Mouse (Mus musculus): ENCODE results near the gene Prr5l. TPM values are rescaled to one million over a fixed set of nuclear protein-coding genes. Genes with fewer than 3 reads are reported as not detected.

Prr5l gene
- polyA plus RNA-seq, 1 experiment from 2014 or later: 8.2 TPM

DNA sequence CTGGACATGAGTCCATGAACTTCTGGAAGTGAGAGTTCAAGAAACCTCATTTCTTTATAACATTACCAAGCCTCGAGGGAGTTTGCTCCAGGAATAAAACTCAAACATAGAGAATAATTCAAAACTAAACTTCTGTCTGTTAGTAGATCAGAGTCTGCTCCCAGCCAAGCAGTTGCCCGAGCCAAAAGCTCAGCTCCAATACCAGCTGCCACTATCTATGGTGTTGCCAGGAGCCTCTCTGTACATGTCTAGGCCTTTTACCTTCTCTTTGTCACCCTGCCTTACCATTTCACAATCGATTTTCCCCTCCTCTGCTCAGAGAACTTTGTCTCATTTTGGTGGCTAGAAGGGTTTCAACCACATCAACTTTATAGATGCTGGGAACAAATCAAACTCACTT is 209.3 kb downstream of the Prr5l start:
- Histone ChIP-seq H3K4me3 (ENCODE audit: low read depth, low read length) (no peak overlapping the region), H3K27me3 (ENCODE audit: control insufficient read depth, insufficient read depth, low read length) (no peaks in the 10 kb centered on the region), H3K4me1 (ENCODE audit: control insufficient read depth, insufficient read depth, low read length) (no peaks in the 10 kb centered on the region), H3K27ac (ENCODE audit: low read length) (no peak overlapping the region), H3K36me3 (ENCODE audit: control insufficient read depth, insufficient read depth, low read length) (no peaks in the 10 kb centered on the region), H3K9ac (replicated peaks; ENCODE audit: low read depth, low read length) (no peak overlapping the region), H3K4me2 (replicated peaks; ENCODE audit: low read depth, low read length) (no peak overlapping the region), H3K9me3 (ENCODE audit: control insufficient read depth, low read depth, low read length) (no peaks in the 10 kb centered on the region)
- 71% methylated on average over 3 of the region's 3 CpGs for WGBS
- no peak for ATAC-seq (ENCODE audit: insufficient number of reproducible peaks, insufficient read depth, low FRiP score, low read depth)

DNA sequence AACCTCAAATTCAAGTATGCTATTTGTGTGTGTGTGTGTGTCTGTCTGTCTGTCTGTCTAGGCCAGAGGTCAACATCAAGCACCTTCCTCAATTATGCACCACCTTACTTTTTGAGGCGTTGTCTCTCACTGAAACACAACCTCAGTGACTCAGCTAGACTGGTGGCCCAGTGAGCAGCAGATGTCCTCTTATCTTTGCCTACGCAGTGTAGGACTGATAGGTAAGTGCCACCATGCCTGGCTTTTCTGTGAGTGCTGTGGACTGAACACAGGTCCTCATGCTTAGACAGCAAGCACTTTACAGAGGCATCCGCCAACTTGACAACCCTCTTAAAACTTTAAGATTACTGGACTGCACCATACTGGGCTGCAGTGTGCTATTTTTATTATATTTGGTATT is 214.1 kb downstream of the Prr5l start:
- ATAC-seq (ENCODE audit: insufficient number of reproducible peaks, insufficient read depth, low FRiP score, low read depth): no peak
- no peak overlapping the region for H3K9ac ChIP-seq (replicated peaks; ENCODE audit: low read depth, low read length)
- H3K27me3 ChIP-seq (ENCODE audit: control insufficient read depth, insufficient read depth, low read length): no peaks in the 10 kb centered on the region
- H3K4me2 ChIP-seq (replicated peaks; ENCODE audit: low read depth, low read length): no peak overlapping the region
- no peak overlapping the region for H3K27ac ChIP-seq (ENCODE audit: low read length)
- H3K36me3 ChIP-seq (ENCODE audit: control insufficient read depth, insufficient read depth, low read length): no peaks in the 10 kb centered on the region
- no peak overlapping the region for H3K4me3 ChIP-seq (ENCODE audit: low read depth, low read length)
- WGBS: 90% methylated on average over 3 of the region's 3 CpGs
- H3K9me3 ChIP-seq (ENCODE audit: control insufficient read depth, low read depth, low read length): no peaks in the 10 kb centered on the region
- H3K4me1 ChIP-seq (ENCODE audit: control insufficient read depth, insufficient read depth, low read length): no peaks in the 10 kb centered on the region

DNA sequence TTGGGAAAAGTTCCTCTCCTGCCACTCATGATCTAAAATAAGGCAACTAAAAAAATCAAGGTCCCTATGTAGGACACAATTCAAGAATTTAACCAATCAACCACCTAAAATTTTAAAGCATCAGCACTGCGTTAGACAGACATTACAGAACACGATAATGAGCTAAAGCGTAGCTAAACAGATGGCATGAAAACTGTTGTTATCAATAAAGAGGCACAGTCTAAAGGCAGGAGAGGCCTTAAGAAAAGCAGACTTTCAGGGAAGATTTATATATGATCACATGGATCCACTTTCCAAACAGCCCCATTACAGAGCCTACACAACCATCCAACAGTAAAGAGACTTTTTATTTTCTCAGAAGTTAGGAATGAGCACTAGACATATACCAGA is 217.1 kb downstream of the Prr5l start:
- Histone ChIP-seq H3K27ac (ENCODE audit: low read length) (no peak overlapping the region), H3K27me3 (ENCODE audit: control insufficient read depth, insufficient read depth, low read length) (no peaks in the 10 kb centered on the region), H3K9me3 (ENCODE audit: control insufficient read depth, low read depth, low read length) (no peaks in the 10 kb centered on the region), H3K4me1 (ENCODE audit: control insufficient read depth, insufficient read depth, low read length) (no peaks in the 10 kb centered on the region), H3K4me3 (ENCODE audit: low read depth, low read length) (no peak overlapping the region), H3K9ac (replicated peaks; ENCODE audit: low read depth, low read length) (no peak overlapping the region), H3K4me2 (replicated peaks; ENCODE audit: low read depth, low read length) (no peak overlapping the region), H3K36me3 (ENCODE audit: control insufficient read depth, insufficient read depth, low read length) (no peaks in the 10 kb centered on the region)
- no peak for ATAC-seq (ENCODE audit: insufficient number of reproducible peaks, insufficient read depth, low FRiP score, low read depth)
- WGBS: 90% methylated on average over 3 of the region's 3 CpGs

GRCm38 (mm10) chr2:101665058-101665702 is 217.6 kb downstream of the Prr5l start:
- Histone ChIP-seq H3K4me2 (replicated peaks; ENCODE audit: low read depth, low read length) (no peak overlapping the region), H3K4me1 (ENCODE audit: control insufficient read depth, insufficient read depth, low read length) (no peaks in the 10 kb centered on the region), H3K4me3 (ENCODE audit: low read depth, low read length) (no peak overlapping the region), H3K27ac (ENCODE audit: low read length) (no peak overlapping the region), H3K27me3 (ENCODE audit: control insufficient read depth, insufficient read depth, low read length) (no peaks in the 10 kb centered on the region), H3K9ac (replicated peaks; ENCODE audit: low read depth, low read length) (no peak overlapping the region), H3K9me3 (ENCODE audit: control insufficient read depth, low read depth, low read length) (no peaks in the 10 kb centered on the region), H3K36me3 (ENCODE audit: control insufficient read depth, insufficient read depth, low read length) (no peaks in the 10 kb centered on the region)
- ATAC-seq (ENCODE audit: insufficient number of reproducible peaks, insufficient read depth, low FRiP score, low read depth): peak; percentile 65; the same call in 1 of the 2 replicates
- WGBS: 22% methylated on average over 9 of the region's 9 CpGs

Other genes starting within 250 kb of the Prr5l start
- gene Rag1, start 233.5 kb downstream of the Prr5l start, polyA plus RNA-seq (2014; fragmentation: Nextera tagmentation; extraction: Ambion mirVana): 0.06 TPM in 1 of 2 replicates, not detected in the other
- 56.7 and 63.4 TPM in 2 replicates for gene B230118H07Rik, start 233.5 kb downstream of the Prr5l start, polyA plus RNA-seq (2014; fragmentation: Nextera tagmentation; extraction: Ambion mirVana)
- gene Traf6, start 204.6 kb downstream of the Prr5l start, polyA plus RNA-seq (2014; fragmentation: Nextera tagmentation; extraction: Ambion mirVana): 14.0 and 14.2 TPM in 2 replicates
- 62.7 and 64.6 TPM in 2 replicates for gene Commd9, start 3.2 kb upstream of the Prr5l start, polyA plus RNA-seq (2014; fragmentation: Nextera tagmentation; extraction: Ambion mirVana)